Mouse (Mus musculus) kidney, postnatal 36 days (tissue): ENCODE data around the gene Rab31.
A peak's percentile ranks its signal among the peaks of the same experiment; 100 is the strongest.

Source experiments
- DNase-seq, 2 experiments: peaks; one replicate each; pipeline ENCODE4 v3.0.0; 2021 to 2022; ENCODE audit warnings: mixed read lengths in 2 of 2

Rab31 gene

GRCm38 (mm10) chr17:65614431-65614830 lies 158.1 kb downstream of the Rab31 start:
- DNase-seq, result no peak

GRCm38 (mm10) chr17:65613463-65614412 lies 158.8 kb downstream of the Rab31 start, which contains the start of gene Vapa:
Gene Vapa (minus strand): TSS chr17:65613555.
- peak; percentile 99 for DNase-seq

- DNase-seq, result no peak
Observed at GRCm38 (mm10) chr17:65613142-65613462, 159.4 kb downstream of the Rab31 start.

GRCm38 (mm10) chr17:65612391-65613141 lies 160.0 kb downstream of the Rab31 start:
- peak; percentile 32 to 68 for DNase-seq

- no peak for DNase-seq
Observed at GRCm38 (mm10) chr17:65611721-65612120, 160.8 kb downstream of the Rab31 start.

- DNase-seq, result no peak
Observed at GRCm38 (mm10) chr17:65608743-65609142, 163.8 kb downstream of the Rab31 start.

- DNase-seq, result no peak
Observed at GRCm38 (mm10) chr17:65608312-65608687, 164.3 kb downstream of the Rab31 start.

GRCm38 (mm10) chr17:65607574-65608311 lies 164.8 kb downstream of the Rab31 start:
- peak; percentile 17 to 45 for DNase-seq

- DNase-seq, result no peak
Observed at GRCm38 (mm10) chr17:65606014-65606413, 166.5 kb downstream of the Rab31 start.

- no peak for DNase-seq
Observed at GRCm38 (mm10) chr17:65604892-65605291, 167.7 kb downstream of the Rab31 start.

GRCm38 (mm10) chr17:65604315-65604714 lies 168.2 kb downstream of the Rab31 start:
- no peak for DNase-seq
